Mouse (Mus musculus): ENCODE measurements around the gene Ssr1. TPM values are rescaled to one million over a fixed set of nuclear protein-coding genes. Genes with fewer than 3 reads are reported as not detected.

The Ssr1 gene
- polyA plus RNA-seq (2015; fragmentation: Nextera tagmentation; extraction: Ambion mirVana), result 67.1 and 88.3 TPM in 2 replicates

DNA sequence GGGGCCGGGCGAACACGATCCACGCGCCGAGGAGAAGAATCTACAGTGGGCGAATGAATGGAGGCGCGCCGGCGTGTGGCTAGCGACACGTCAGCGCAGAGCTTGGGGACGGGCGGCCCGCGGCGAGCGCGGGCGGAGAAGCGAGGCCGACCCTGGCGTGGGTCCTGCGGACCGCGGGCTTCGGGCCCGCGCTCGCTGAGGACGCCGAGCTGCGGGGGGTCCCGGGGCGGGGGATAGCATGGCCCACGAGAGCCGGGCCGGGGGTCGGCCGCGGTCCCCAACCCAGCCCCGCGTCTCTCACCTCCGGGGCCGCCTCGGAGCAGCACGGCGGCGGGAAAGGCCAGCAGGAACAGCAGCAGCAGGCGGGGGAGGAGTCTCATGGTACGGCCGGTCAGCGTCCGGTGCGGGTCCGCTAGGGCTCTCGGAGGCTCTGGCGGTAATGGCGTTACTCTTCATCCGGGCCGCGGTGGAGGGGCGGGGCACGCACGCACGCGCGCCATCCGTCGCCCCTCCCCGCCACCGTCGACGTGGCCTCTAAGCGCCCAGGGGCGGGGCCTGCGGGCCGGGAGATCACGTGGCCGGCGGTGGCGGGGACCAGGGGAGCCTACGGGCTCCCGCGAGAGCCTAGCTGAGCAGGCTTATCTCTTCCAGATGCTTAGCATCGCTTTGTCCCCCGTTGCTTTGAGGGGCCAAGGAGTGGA is at the start of gene Ssr1:
Gene Ssr1, minus strand, starts transcription at position 514 of the 701 bp plus-strand sequence.

DNA sequence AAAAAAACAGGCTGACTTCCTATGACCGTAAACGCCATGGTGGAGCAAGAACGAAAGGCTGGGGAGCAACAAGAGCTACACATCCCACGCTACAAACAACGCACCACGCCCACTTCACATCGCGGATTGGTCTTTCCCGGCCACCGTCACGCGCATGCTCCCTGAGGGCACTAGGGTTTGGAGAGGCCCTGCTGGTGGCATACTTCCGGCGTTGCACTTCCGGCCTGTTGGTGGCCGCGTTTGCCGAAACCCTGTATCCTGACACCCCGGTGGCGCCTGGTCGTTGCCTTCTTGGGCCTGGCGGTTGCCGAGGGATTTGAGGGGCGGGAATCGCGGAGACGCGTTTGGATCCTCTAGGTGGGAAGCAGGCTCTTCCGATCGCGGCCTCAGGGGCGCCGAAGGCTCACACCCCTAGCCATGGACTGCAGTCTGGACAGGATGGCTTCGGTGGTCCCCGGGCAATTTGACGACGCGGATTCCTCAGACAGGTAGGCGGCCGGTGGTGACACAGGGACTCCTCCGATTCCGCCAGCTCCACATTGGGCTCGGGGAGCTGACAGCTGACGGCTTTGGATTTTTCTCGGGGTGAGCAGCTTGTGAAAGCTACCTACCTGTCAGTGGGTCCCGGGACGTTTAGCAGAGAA is 43.1 kb upstream of the Ssr1 start, which contains the start of gene Cage1:
Gene Cage1, minus strand, starts transcription at position 26 of the 644 bp plus-strand sequence.

DNA sequence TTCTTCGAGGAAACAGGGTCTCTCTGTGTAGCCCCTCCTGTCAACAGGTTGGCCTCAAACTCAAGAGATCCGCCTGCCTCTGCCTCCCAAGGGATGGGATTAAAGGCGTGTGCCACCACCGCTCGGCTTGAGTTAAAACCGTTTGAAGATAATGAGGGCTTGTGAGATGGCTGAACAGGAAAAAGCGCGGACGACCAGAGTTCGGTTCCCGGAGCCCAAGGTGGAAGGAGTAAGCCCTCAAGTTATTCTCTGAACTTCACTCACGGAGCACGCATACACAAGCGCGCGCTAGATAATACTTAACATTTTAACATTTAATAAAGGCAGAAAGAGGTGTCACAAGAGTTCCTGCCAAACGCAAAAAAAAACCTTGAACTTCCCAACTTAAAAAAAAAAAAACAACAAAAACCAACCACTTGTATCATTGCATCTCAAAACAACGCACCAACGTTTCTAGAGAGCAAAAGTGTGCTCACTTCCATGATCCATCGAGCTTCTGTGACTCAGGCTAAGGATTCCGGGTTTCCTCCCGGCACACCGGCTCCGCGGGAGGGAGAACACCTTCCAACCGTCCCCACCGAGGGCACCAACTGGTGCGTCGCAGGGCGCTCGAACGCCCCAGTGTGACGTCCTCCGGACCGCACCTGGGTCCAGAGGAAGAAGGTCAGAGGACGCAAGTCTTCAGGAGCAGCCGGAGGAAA is 42.5 kb upstream of the Ssr1 start, which contains the start of gene Riok1:
Gene Riok1, plus strand, starts transcription at position 653 of the 701 bp plus-strand sequence.

Other genes starting within 250 kb of the Ssr1 start
- gene Rreb1, start 215.8 kb downstream of the Ssr1 start, polyA plus RNA-seq (2015; fragmentation: Nextera tagmentation; extraction: Ambion mirVana), result 5.6 and 6.5 TPM in 2 replicates
- 26.0 and 30.2 TPM in 2 replicates for gene Riok1, start 42.8 kb upstream of the Ssr1 start, polyA plus RNA-seq (2015; fragmentation: Nextera tagmentation; extraction: Ambion mirVana)
- gene Cage1, start 42.9 kb upstream of the Ssr1 start, polyA plus RNA-seq (2015; fragmentation: Nextera tagmentation; extraction: Ambion mirVana), result 0.59 and 0.92 TPM in 2 replicates
- gene Dsp, start 157.1 kb upstream of the Ssr1 start, polyA plus RNA-seq (2015; fragmentation: Nextera tagmentation; extraction: Ambion mirVana), result 6.2 and 7.8 TPM in 2 replicates
- gene Snrnp48, start 210.7 kb upstream of the Ssr1 start, polyA plus RNA-seq (2015; fragmentation: Nextera tagmentation; extraction: Ambion mirVana), result 19.6 and 20.5 TPM in 2 replicates

All from urinary bladder, postnatal 0 days (tissue).